Mouse (Mus musculus) embryo, embryonic 10.5 days (tissue): ENCODE measurements around the gene Gm45799.
A peak's percentile ranks its signal among the peaks of the same experiment; 100 is the strongest.

ENCODE experiments used
- DNase-seq: peaks from one replicate; pipeline ENCODE4 v3.0.0-alpha.2; 2015; ENCODE audit warnings: low spot score

Gene Gm45799

DNA sequence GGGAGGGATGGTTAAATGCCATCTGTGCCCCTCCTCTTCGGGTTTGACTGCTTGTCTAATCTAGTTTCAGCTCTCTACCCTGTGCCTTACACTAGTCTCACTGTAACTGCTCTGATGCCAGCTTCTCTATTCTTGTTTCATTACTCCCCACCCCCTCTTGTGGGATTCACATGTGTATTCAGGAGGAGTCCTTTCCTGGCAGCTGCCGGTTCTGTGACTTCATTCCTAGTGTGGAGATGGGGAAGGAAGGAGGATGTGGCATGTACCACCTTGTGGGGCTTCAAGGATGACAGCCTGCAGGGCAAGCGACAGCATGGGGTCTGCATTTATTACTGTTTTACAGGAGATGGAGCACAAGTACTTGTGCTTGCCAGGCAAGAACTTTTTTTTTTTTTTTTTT, 1.6 kb downstream of the Gm45799 start:
- no peak for DNase-seq

- DNase-seq = peak; percentile 88
Measured at GRCm38 (mm10) chr7:105650639-105651435, 10.5 kb downstream of the Gm45799 start, which contains the start of gene Dnhd1. TSS of gene Dnhd1 (plus strand) at chr7:105650827.

- peak; percentile 28 for DNase-seq
Measured at GRCm38 (mm10) chr7:105685541-105686197, 45.3 kb downstream of the Gm45799 start.

- no peak for DNase-seq
Measured at GRCm38 (mm10) chr7:105690875-105691274, 50.5 kb downstream of the Gm45799 start.

DNA sequence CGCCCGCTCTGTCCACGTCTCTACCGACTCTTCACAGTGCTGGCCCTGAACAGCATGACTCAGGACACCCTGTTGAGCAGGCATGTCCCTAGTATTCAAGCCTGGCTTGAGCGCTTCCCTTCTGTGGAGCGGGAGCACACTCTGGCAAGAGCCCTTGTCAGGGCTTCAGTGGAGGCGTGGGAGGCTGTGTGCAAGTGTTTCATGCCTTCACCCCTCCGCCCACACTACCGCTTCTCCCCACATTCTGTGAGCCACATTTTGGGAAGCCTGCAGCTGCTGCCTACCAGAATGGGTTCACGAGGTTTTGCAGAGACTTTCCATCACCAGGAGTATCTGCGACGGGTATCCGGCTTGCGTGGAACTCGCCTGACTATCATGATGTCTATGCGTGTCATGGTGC, 62.8 kb downstream of the Gm45799 start:
- DNase-seq = no peak

GRCm38 (mm10) chr7:105703816-105704215, 63.5 kb downstream of the Gm45799 start:
- no peak for DNase-seq

- DNase-seq = no peak
Measured at GRCm38 (mm10) chr7:105708733-105709132, 68.4 kb downstream of the Gm45799 start.

GRCm38 (mm10) chr7:105715366-105715765, 75.0 kb downstream of the Gm45799 start:
- no peak for DNase-seq

DNA sequence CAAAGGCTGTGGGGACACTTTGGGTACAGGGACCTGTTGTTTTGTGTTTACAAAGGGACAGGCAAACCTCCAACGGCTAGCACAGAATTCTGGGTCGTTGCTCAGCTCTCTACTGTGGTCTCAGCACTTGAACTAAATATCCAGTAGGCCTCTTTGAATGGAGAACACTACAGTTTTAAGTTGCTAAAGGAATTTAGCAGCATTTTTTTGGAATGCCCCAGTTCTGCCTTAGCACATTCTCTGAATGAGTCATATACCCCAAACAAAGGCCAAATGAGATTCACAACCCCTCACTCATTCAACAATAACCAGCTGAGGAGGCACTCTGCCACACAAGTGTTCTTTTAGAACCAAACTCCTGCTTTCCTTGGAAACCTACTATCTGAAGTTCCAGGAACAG, 81.6 kb downstream of the Gm45799 start:
- no peak for DNase-seq

DNA sequence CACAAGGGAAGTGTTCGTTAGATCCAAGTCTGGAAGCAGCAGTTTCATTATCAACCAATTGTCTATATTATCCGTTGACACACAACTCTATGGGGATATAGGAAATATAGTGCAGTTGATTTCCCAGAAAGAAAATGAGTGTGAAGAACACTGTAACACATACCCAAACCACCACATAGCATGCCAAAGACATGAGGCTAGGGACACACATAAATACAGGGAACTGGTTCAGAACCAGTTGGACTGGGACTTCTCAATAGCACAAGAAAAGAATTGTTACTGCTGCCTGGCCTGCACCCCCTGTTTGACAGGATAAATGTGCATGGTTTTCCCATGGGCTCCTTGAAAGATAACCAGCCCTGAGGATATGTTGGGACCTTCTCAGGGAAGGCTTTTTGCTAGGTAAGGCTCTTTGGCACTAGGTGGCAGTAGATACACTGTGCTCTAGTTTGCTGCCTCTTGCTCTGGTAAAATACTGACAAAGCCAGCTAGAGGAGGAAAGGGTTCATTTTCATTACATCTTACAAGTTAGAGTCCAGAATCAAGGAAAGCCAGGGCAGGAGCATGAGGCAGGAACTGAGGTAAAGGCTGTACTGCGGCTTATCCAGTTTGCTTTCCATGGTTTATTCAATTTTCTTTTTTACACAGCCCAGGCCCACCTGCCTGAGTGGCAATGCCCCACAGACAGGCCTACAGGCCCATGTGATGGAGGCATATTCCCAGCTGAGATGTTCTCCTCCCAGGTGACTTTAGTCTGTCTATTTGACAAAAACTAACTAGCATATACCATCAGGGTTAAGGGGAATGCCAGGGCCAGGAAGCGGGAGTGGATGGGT, 86.0 kb downstream of the Gm45799 start:
- DNase-seq = peak; percentile 83

DNA sequence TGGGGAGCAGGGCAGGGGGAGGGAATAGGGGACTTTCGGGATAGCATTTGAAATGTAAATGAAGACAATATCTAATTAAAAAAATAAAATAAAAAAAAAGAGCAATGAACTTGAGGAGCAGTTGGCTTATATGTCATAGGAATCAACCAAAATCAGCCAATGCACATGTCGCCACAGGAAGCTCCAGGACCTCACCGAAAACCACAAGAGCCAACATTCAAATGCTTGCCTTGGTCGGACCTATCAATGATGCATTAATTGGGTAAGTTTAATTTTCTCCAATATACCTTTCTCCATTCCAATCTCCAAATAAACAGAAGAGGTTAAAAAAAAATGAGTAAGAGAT, 86.6 kb downstream of the Gm45799 start:
- no peak for DNase-seq

DNA sequence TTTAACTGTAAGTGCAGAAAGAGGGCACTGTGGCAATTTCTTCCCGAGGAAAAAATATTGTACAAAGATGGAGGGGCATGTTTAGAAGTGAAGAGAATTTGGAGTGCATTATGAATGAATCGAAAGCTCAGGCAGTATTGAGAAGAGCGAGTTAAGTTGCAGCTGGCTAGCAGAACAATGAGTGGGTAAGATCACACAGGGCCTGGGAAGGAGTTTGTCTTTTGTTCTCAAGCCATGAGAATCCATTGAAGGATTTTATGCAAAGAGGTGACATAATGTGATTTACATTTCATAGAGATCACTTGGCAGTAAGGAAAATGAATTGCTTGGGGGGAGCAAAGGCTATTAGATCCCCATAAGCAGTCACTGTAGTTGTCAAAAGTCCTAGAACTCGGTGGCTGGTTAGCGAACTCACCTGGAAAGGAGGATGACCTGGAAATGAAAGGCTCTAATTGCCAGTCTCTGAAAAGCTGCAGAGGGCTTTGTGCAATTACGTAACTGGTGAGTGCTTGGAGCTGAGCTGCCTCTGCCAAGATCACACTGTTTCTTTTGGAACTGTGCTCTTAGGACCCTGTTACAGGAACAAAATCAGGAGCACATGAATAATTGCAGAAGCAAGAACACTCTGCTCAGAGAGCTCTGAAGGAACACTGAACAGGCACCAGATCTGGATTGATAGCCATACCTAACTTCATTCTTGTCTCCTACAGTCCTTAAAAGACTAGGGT, 88.5 kb downstream of the Gm45799 start:
- no peak for DNase-seq

GRCm38 (mm10) chr7:105733836-105734235, 93.5 kb downstream of the Gm45799 start:
- DNase-seq = no peak
